Mouse (Mus musculus): Measurements from ENCODE around the gene Psmc3. TPM values are rescaled to one million over a fixed set of nuclear protein-coding genes. Genes with fewer than 3 reads are reported as not detected.

The Psmc3 gene
- total RNA-seq (2023) = 100 to 1,000 TPM; 107 to 121 TPM

DNA sequence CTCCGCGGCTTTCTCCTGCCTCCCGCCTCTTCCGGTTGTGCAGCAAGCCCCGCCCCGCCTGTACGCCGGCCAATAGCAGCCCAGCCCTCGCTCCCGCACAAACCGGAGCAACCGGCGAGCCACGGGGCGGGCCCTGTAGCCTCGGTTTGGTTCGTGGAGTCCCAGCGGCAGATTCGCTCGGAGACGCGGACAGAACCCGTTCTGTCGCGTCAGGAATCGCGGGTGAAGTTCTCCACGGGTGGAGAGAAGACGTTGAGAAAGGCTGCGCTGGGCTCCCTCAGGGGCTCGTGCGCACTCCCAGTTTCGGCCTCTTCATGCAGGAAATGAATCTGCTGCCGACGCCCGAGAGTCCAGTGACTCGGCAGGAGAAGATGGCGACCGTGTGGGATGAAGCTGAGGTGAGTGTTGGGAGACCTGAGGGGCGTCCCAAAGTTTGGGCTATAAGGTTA, at the start of gene Psmc3:
TSS of gene Psmc3 (plus strand) at position 76 of the 449 bp plus-strand sequence.

GRCm38 (mm10) chr2:91035385-91035784, 18.4 kb upstream of the Psmc3 start, which contains the start of gene Rapsn:
Gene Rapsn, plus strand, starts transcription at chr2:91035620.

DNA sequence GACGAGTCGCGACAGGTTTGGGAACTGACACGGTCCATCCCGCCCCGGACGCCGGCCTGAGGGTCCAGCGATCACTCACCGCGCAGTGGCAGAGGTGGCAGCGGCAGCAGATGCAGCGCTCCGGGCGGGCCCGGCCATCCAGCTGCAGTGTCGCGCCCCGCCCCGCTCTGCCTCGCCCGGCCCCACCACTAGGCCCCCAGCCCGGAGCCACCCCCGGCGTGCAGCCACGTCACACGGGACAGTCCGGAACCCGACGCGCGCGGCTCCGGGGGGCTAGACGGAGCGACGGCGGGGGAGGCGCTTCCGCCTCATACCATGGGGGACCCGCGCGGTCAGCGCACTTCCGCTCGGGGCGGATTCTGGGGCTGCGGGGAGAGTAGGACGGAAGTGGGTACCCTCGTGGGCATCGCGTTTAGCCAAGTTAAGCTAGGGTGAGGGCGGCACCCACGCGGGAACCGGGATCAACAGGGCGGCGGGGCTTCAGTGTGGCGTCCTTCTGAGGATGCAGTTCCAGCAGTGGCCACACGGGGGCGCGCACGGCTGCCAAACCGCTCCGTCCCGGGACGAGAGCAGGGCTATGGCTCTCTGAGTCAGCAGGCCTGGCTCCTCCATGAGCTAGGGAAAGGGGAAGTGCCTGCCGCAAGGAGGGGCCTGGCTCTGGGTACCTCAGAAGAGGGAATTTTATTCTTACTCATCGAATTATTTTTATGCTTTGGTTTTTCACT, 16.4 kb downstream of the Psmc3 start, which contains the start of gene Slc39a13:
TSS of gene Slc39a13 (minus strand) at position 342 of the 725 bp plus-strand sequence.

GRCm38 (mm10) chr2:91081775-91082695, 28.2 kb downstream of the Psmc3 start, which contains the start of gene Spi1:
Gene Spi1, plus strand, starts transcription at chr2:91082390.

Other genes with a start within 250 kb of the Psmc3 start
- gene Mtch2, start 206.9 kb upstream of the Psmc3 start, total RNA-seq (2023) = 10 to 100 TPM; 80.9 to 86.8 TPM
- gene C1qtnf4, start 168.1 kb upstream of the Psmc3 start, total RNA-seq (2023) = not detected
- gene Kbtbd4, start 149.3 kb upstream of the Psmc3 start, total RNA-seq (2023) = 10 to 100 TPM; 10.3 to 12.7 TPM
- gene Ndufs3, start 149.2 kb upstream of the Psmc3 start, total RNA-seq (2023) = 10 to 100 TPM; 62.6 to 72.9 TPM
- gene Celf1, start 113.6 kb upstream of the Psmc3 start, total RNA-seq (2023) = 10 to 100 TPM; 64.3 to 71.6 TPM
- not detected for gene Rapsn, start 18.4 kb upstream of the Psmc3 start, total RNA-seq (2023)
- gene Slc39a13, start 16.4 kb downstream of the Psmc3 start, total RNA-seq (2023) = 10 to 100 TPM; 43.0 to 46.0 TPM
- 100 to 1,000 TPM; 657 to 683 TPM for gene Spi1, start 28.4 kb downstream of the Psmc3 start, total RNA-seq (2023)
- gene Mybpc3, start 64.1 kb downstream of the Psmc3 start, total RNA-seq (2023) = 1 to 10 TPM; 3.0 to 4.0 TPM
- 100 to 1,000 TPM; 158 to 161 TPM for gene Madd, start 129.8 kb downstream of the Psmc3 start, total RNA-seq (2023)
- 100 to 1,000 TPM in 1 of 2 experiments, 10 to 100 TPM in 1; 93.4 to 101 TPM for gene Nr1h3, start 148.8 kb downstream of the Psmc3 start, total RNA-seq (2023)
- 10 to 100 TPM; 85.0 to 92.8 TPM for gene Acp2, start 148.9 kb downstream of the Psmc3 start, total RNA-seq (2023)
- gene Ddb2, start 183.0 kb downstream of the Psmc3 start, total RNA-seq (2023) = 1 to 10 TPM; 8.9 to 9.0 TPM
- not detected for gene Pacsin3, start 201.9 kb downstream of the Psmc3 start, total RNA-seq (2023)
- gene Arfgap2, start 211.0 kb downstream of the Psmc3 start, total RNA-seq (2023) = 100 to 1,000 TPM; 107 to 114 TPM